Mouse (Mus musculus) heart, embryonic 10.5 days (tissue): ENCODE measurements around the gene Gja6. TPM values are rescaled to one million over a fixed set of nuclear protein-coding genes. Genes with fewer than 3 reads are reported as not detected.

ENCODE experiments used
- DNase-seq: peaks from one replicate; pipeline ENCODE4 v3.0.0-alpha.2; 2017; ENCODE audit warnings: low spot score
- H3K27ac ChIP-seq: fragments of 300-500 bp; sonication (generic); 2 replicates; pipeline ENCODE4 v1.5.1; 2016; ENCODE audit warnings: mild to moderate bottlenecking
- H3K27me3 ChIP-seq: fragments of 300-500 bp; sonication (generic); 2 replicates; pipeline ENCODE4 v1.6.1; 2016; ENCODE audit warnings: mild to moderate bottlenecking; ENCODE audit not compliant: poor library complexity, insufficient read depth, severe bottlenecking
- H3K36me3 ChIP-seq: fragments of 300-500 bp; sonication (generic); 2 replicates; pipeline ENCODE4 v1.6.1; 2016; ENCODE audit warnings: mild to moderate bottlenecking, moderate library complexity
- H3K4me1 ChIP-seq: fragments of 300-500 bp; sonication (generic); 2 replicates; pipeline ENCODE4 v1.6.1; 2016; ENCODE audit warnings: mild to moderate bottlenecking
- H3K4me3 ChIP-seq: fragments of 300-500 bp; sonication (generic); 2 replicates; pipeline ENCODE4 v1.5.1; 2016; ENCODE audit warnings: mild to moderate bottlenecking, moderate library complexity
- H3K9me3 ChIP-seq: fragments of 300-500 bp; sonication (generic); 2 replicates; pipeline ENCODE4 v1.6.1; 2016; ENCODE audit warnings: mild to moderate bottlenecking, moderate library complexity
- WGBS: fragments of 180-500 bp; shearing (Covaris S2); methylation state at CpG from one replicate; pipeline ENCODE4 v1.1.7; 2016; 5-methylcytosine and 5-hydroxymethylcytosine counted together
- polyA plus RNA-seq: library from polyadenylated mRNA; unstranded; fragments of >200 nt; fragmentation: Nextera tagmentation; extraction: Ambion mirVana; gene quantifications from 2 replicates; pipeline ENCODE4 v1.2.1, GENCODE M21; 2016

The Gja6 gene
- 0.20 and 0.48 TPM in 2 replicates for polyA plus RNA-seq

GRCm38 (mm10) chrX:160906952-160907351 is at the start of gene Gja6:
Gja6 (minus strand) TSS chrX:160907052.
- Histone ChIP-seq H3K4me3 (no peak within 1 kb of the TSS), H3K27me3 (peaks cover 11% of the 10 kb centered on the region; the same call in 1 of the 2 replicates)

GRCm38 (mm10) chrX:160949583-160949982 is 42.7 kb upstream of the Gja6 start:
- Histone ChIP-seq H3K4me3 (no peak overlapping the region), H3K9me3 (no peaks in the 10 kb centered on the region), H3K4me1 (no peaks in the 10 kb centered on the region), H3K27ac (no peak overlapping the region), H3K27me3 (no peaks in the 10 kb centered on the region), H3K36me3 (no peaks in the 10 kb centered on the region)
- no peak for DNase-seq
- 88% methylated on average over 2 of the region's 2 CpGs for WGBS

More at GRCm38 (mm10) chrX:160906952-160907351, at the start of gene Gja6:
- H3K36me3 ChIP-seq, result no peaks in the 10 kb centered on the region
- H3K27ac ChIP-seq, result no peak within 1 kb of the TSS
- H3K4me1 ChIP-seq, result no peaks in the 10 kb centered on the region
- DNase-seq, result no peak
- 64% methylated on average over 4 of the region's 4 CpGs for WGBS
- no peaks in the 10 kb centered on the region for H3K9me3 ChIP-seq

DNA sequence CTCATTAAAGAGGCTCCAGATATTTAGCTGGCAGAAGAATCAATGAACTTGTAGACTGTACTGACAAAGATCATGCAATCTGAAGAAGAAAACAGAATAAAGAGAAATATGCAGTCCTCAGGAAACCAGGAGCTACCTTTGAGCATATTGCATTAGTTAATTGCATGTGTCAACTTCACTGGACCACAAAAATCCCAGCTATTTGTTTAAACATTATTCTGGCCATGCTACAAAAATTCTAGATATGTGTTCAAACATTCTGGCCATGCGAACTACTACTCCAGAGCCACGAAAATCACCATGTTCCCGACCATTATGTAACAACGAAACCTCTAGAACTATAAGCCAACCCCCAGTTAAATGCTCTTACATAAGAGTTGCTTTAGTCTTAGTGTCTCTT is 37.9 kb upstream of the Gja6 start:
- H3K4me3 ChIP-seq, result no peak overlapping the region
- H3K4me1 ChIP-seq, result no peaks in the 10 kb centered on the region
- WGBS, result 87% methylated on average over 4 of the region's 4 CpGs
- no peaks in the 10 kb centered on the region for H3K36me3 ChIP-seq
- DNase-seq, result no peak
- H3K27ac ChIP-seq, result no peak overlapping the region
- H3K27me3 ChIP-seq, result no peaks in the 10 kb centered on the region
- no peaks in the 10 kb centered on the region for H3K9me3 ChIP-seq

DNA sequence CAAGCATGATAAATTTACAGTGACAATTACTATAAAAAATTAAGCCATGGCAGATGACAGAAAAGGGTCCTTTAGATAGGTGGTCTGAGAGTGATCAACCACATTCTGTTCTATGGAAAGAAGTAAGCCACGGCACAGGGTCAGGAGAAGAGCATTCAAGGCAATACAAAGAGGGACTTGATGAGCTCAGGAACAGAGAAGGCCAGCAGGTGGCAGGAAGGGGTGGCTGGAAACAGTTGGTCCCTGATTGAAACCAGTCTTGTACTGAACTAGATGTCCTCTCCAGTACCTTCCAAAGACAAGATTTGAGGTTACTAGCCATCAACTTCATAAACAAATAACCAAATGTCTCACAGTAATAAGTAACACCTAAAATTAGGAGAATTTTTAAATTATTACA is 28.7 kb upstream of the Gja6 start:
- WGBS, result 50% methylated on average over 1 of the region's 1 CpGs
- no peak for DNase-seq
- Histone ChIP-seq H3K36me3 (0 out of 2 replicates have a peak, but pooled peaks cover 1% of the 10 kb centered on the region), H3K4me3 (no peak overlapping the region), H3K9me3 (no peaks in the 10 kb centered on the region), H3K27me3 (no peaks in the 10 kb centered on the region), H3K4me1 (no peaks in the 10 kb centered on the region), H3K27ac (no peak overlapping the region)

DNA sequence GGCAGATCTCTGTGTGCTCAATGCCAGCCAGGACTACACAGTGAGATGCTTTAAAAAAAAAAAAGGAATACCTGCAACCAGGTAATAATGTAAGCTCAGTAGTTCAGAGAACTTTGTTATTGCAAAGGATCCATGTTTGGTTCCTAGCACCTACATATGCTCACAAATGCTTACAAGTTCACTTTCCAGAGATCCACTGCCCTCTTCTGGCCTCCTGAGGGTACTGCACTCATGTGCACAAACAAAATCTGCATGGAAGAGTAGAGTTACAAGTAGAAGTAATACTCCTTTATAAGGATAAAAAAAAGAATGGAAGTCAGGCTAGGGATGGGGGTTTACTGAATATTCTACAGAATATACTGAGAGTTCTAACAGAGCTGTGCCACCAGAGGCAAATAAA is 23.8 kb upstream of the Gja6 start:
- no peaks in the 10 kb centered on the region for H3K9me3 ChIP-seq
- no peak for DNase-seq
- H3K27me3 ChIP-seq, result no peaks in the 10 kb centered on the region
- no peak overlapping the region for H3K27ac ChIP-seq
- H3K4me3 ChIP-seq, result no peak overlapping the region
- no peaks in the 10 kb centered on the region for H3K4me1 ChIP-seq
- 0 out of 2 replicates have a peak, but pooled peaks cover 5% of the 10 kb centered on the region for H3K36me3 ChIP-seq

- H3K27me3 ChIP-seq, result no peaks in the 10 kb centered on the region
- no peak overlapping the region for H3K27ac ChIP-seq
- 0 out of 2 replicates have a peak, but pooled peaks cover 5% of the 10 kb centered on the region for H3K36me3 ChIP-seq
- H3K4me3 ChIP-seq, result no peak overlapping the region
- H3K9me3 ChIP-seq, result no peaks in the 10 kb centered on the region
- no peaks in the 10 kb centered on the region for H3K4me1 ChIP-seq
- 78% methylated on average over 1 of the region's 1 CpGs for WGBS
- no peak for DNase-seq
Observed at GRCm38 (mm10) chrX:160928870-160929269, 22.0 kb upstream of the Gja6 start.

- WGBS, result 68% methylated on average over 3 of the region's 3 CpGs
- Histone ChIP-seq H3K27ac (no peak overlapping the region), H3K4me1 (no peaks in the 10 kb centered on the region), H3K36me3 (peaks cover 2% of the 10 kb centered on the region; the same call in 1 of the 2 replicates), H3K9me3 (no peaks in the 10 kb centered on the region), H3K4me3 (no peak overlapping the region), H3K27me3 (no peaks in the 10 kb centered on the region)
- no peak for DNase-seq
Observed at GRCm38 (mm10) chrX:160919022-160919637, 12.3 kb upstream of the Gja6 start.

DNA sequence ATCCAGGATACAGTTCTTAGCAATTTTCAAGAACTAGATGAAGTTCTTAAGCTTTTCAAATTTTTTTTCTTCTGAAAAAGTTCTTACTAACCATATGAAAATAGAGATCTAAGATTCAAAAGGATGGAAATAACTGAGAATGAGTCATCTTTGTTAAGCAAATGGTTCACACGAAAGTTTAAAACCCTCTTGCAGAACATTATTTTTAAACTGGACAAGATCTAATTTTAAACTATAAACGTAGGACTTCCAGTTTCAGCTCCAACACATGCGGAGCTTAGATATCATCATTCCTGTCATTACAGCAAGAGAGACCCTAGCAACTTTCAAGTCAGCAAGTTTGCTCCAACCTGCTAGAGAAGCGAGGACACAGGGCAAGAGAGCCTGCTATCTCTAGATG is 375 bp downstream of the Gja6 start:
- WGBS, result 58% methylated on average over 4 of the region's 4 CpGs
- no peak overlapping the region for H3K4me3 ChIP-seq

DNA sequence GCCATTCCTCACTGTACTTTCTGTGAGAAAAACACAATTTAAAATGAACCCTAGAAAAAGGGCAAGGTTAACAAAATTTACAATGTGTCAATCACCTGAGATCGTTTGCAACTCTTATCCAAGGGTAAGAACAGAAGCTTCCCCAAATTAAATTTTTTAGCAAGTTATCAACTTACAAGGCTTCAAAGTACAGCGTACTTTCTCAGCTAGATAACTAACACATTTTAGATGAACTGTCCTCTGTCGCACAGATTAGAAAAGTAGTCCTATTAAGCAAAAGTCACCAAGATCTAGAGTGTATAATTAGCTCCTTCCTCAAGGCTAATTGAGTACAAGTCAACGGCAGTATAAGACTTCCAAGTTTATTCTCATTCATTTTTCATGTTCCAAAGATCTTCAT is 939 bp downstream of the Gja6 start:
- no peak for DNase-seq

More for the DNA sequence above, 375 bp downstream of the Gja6 start:
- no peaks in the 10 kb centered on the region for H3K36me3 ChIP-seq
- no peaks in the 10 kb centered on the region for H3K9me3 ChIP-seq
- H3K4me1 ChIP-seq, result no peaks in the 10 kb centered on the region
- no peak for DNase-seq
- H3K27ac ChIP-seq, result no peak overlapping the region
- peaks cover 7% of the 10 kb centered on the region; the same call in 1 of the 2 replicates for H3K27me3 ChIP-seq

DNA sequence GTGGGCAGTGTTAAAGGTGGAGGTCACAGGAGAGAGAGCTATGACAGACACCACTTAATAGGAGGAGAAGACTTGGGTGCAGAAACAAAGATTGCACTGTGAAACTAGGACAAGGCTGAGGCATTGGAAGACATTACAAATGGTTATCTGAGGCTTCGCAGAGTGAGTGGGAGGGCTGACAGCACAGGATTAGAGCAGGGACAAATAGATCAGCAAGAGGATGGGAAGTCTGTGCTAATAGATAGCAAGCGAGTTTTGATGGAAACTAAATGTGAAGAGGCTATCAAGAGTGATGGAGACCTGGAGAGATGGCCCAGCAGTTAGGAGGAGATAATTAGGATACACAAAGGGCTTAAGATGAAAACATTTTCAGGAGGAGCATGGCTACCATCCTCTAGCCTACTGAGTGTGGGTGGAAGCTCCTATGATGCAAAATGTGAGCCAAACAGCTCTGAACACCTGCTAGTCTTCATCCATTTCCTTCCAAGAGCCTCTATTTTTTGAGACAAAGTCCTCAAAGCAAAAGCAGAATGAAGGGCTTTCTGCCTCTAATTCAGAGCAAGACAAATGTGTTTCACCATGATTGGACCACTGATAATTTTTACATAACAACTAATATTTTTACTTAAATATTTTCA is 1.7 kb downstream of the Gja6 start:
- H3K4me1 ChIP-seq, result no peaks in the 10 kb centered on the region

More for the DNA sequence above, 939 bp downstream of the Gja6 start:
- H3K27ac ChIP-seq, result no peak overlapping the region
- no peaks in the 10 kb centered on the region for H3K36me3 ChIP-seq
- no peak overlapping the region for H3K4me3 ChIP-seq
- H3K27me3 ChIP-seq, result peaks cover 7% of the 10 kb centered on the region; the same call in 1 of the 2 replicates
- no peaks in the 10 kb centered on the region for H3K4me1 ChIP-seq
- H3K9me3 ChIP-seq, result no peaks in the 10 kb centered on the region
- 70% methylated on average over 4 of the region's 4 CpGs for WGBS

GRCm38 (mm10) chrX:160901118-160901517 is 5.7 kb downstream of the Gja6 start:
- Histone ChIP-seq H3K4me3 (no peak overlapping the region), H3K9me3 (no peaks in the 10 kb centered on the region), H3K36me3 (no peaks in the 10 kb centered on the region), H3K4me1 (no peaks in the 10 kb centered on the region), H3K27ac (no peak overlapping the region), H3K27me3 (peaks cover 7% of the 10 kb centered on the region; the same call in 1 of the 2 replicates)
- WGBS, result 87% methylated on average over 2 of the region's 2 CpGs
- no peak for DNase-seq

More for the DNA sequence above, 1.7 kb downstream of the Gja6 start:
- Histone ChIP-seq H3K27me3 (peaks cover 7% of the 10 kb centered on the region; the same call in 1 of the 2 replicates), H3K9me3 (no peaks in the 10 kb centered on the region), H3K27ac (no peak overlapping the region), H3K4me3 (no peak overlapping the region), H3K36me3 (no peaks in the 10 kb centered on the region)
- WGBS, result 46% methylated on average over 2 of the region's 2 CpGs
- DNase-seq, result no peak

GRCm38 (mm10) chrX:160892077-160892476 is 14.8 kb downstream of the Gja6 start:
- H3K36me3 ChIP-seq, result no peaks in the 10 kb centered on the region
- WGBS, result 57% methylated on average over 1 of the region's 1 CpGs
- H3K4me1 ChIP-seq, result no peaks in the 10 kb centered on the region
- H3K27ac ChIP-seq, result no peak overlapping the region
- H3K4me3 ChIP-seq, result no peak overlapping the region
- H3K27me3 ChIP-seq, result peaks cover 2% of the 10 kb centered on the region; the same call in 1 of the 2 replicates
- no peaks in the 10 kb centered on the region for H3K9me3 ChIP-seq
- DNase-seq, result no peak

- H3K9me3 ChIP-seq, result no peaks in the 10 kb centered on the region
- H3K27ac ChIP-seq, result no peak overlapping the region
- no peaks in the 10 kb centered on the region for H3K4me1 ChIP-seq
- 76% methylated on average over 2 of the region's 2 CpGs for WGBS
- H3K4me3 ChIP-seq, result no peak overlapping the region
- no peaks in the 10 kb centered on the region for H3K36me3 ChIP-seq
- no peak for DNase-seq
- peaks cover 4% of the 10 kb centered on the region; the same call in 1 of the 2 replicates for H3K27me3 ChIP-seq
Observed at GRCm38 (mm10) chrX:160886301-160886700, 20.6 kb downstream of the Gja6 start.
